ENCODE assay signal across 8 mouse cellular contexts in the genomic region with DNA sequence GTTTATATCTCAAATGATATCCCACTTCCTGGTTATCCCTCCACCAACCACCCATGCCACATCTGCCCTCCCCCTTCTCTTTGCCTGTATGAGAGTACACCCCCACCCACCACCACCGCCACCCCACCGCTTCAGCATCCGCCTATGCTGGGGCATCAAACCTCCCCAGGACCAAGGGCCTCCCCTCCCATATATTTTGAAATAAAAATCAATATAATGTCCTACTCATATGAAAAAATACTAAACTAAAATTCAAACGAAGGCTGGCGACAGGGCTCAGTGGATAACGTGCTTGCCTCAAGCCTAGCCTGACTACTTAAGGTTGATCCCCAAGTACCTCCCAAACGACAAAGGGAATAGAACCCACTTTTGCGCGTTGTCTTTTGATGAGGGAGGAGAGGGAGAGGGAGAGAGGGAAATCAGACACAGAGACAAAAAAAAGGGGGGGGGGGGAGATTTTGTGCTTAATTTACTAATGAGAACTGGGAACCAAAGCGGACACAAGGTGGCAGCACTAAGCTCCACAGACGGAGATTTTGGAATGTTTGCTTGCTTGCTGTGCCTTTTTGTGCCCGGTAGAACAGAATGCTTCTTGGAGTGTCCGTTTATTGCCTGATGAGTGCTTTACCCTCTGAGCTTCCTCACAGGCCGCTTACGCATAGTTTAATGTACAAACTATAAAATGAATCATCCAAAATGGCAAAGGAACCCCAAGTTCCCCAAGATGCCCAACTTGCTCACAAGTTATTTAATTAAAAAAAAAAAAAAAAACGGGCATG. TPM values are rescaled to one million over a fixed set of nuclear protein-coding genes. Genes with fewer than 3 reads are reported as not detected.
DNase-seq lines count a peak whose midpoint lies in the region; ATAC-seq and TF ChIP-seq lines count a peak whose summit lies in the region.

No protein-coding gene starts in this region.

- H3K27me3 ChIP-seq in embryonic facial prominence, embryonic 10.5 days (replicated peaks; ENCODE audit: low read depth, poor library complexity, severe bottlenecking) = no peaks in the 10 kb centered on the region
- H3K27me3 ChIP-seq in limb, embryonic 12.5 days = no peaks in the 10 kb centered on the region
- H3K27me3 ChIP-seq in midbrain, embryonic 13.5 days = no peaks in the 10 kb centered on the region
- H3K27me3 ChIP-seq in spleen, adult 2 months (ENCODE audit: control insufficient read depth, insufficient read depth, low read length) = no peaks in the 10 kb centered on the region

- peaks cover 9% of the 10 kb centered on the region; the same call in 1 of the 2 replicates for H3K4me1 ChIP-seq in embryonic facial prominence, embryonic 10.5 days
- no peaks in the 10 kb centered on the region for H3K4me1 ChIP-seq in limb, embryonic 12.5 days (replicated peaks)
- no peaks in the 10 kb centered on the region for H3K4me1 ChIP-seq in midbrain, embryonic 13.5 days (replicated peaks)
- H3K4me1 ChIP-seq in spleen, adult 2 months (ENCODE audit: control insufficient read depth, insufficient read depth, insufficient read length) = no peaks in the 10 kb centered on the region

- peak overlapping the region; percentile 57 for H3K4me2 ChIP-seq in limb, embryonic 12.5 days
- H3K4me2 ChIP-seq in midbrain, embryonic 13.5 days (replicated peaks) = peak overlapping the region; percentile 58

- no peaks in the 10 kb centered on the region for H3K36me3 ChIP-seq in embryonic facial prominence, embryonic 10.5 days (replicated peaks)
- no peaks in the 10 kb centered on the region for H3K36me3 ChIP-seq in limb, embryonic 12.5 days
- no peaks in the 10 kb centered on the region for H3K36me3 ChIP-seq in midbrain, embryonic 13.5 days
- H3K36me3 ChIP-seq in spleen, adult 2 months (ENCODE audit: control insufficient read depth, insufficient read depth, low read length) = no peaks in the 10 kb centered on the region

- ATAC-seq in limb, embryonic 12.5 days (ENCODE audit: insufficient number of reproducible peaks, insufficient read depth, low FRiP score, low TSS enrichment, low read depth) = no peak
- ATAC-seq in midbrain, embryonic 13.5 days = peak; percentile 84

- peak; percentile 43; the same call in 1 of the 2 replicates for TF ChIP-seq CTCF in spleen, adult 2 months (IDR thresholded peaks at IDR 0.05; ENCODE audit: extremely low read depth, insufficient read depth, insufficient read length, insufficient replicate concordance)

- DNase-seq in A20 (ENCODE audit: low read depth, low spot score) = peak; percentile 91
- DNase-seq in adrenal gland, postnatal 10 days = peak; percentile 83
- DNase-seq in embryonic facial prominence, embryonic 10.5 days (ENCODE audit: low spot score) = peak; percentile 75
- DNase-seq in heart, adult 11 months = peak; percentile 96
- peak; percentile 70 for DNase-seq in kidney, adult 11 months
- peak; percentile 77 to 83 for DNase-seq in spleen, adult 2 months (ENCODE audit: low read depth in 1 of 2, low spot score in 2 of 2)

- peak overlapping the region; percentile 54 for H3K4me3 ChIP-seq in embryonic facial prominence, embryonic 10.5 days
- H3K4me3 ChIP-seq in limb, embryonic 12.5 days (replicated peaks) = peak overlapping the region; percentile 36
- H3K4me3 ChIP-seq in midbrain, embryonic 13.5 days (replicated peaks) = peak overlapping the region; percentile 43
- peak overlapping the region; percentile 63 for H3K4me3 ChIP-seq in spleen, adult 2 months (ENCODE audit: extremely low read depth, insufficient read depth, insufficient read length)

- WGBS in embryonic facial prominence, embryonic 10.5 days = 9% methylated on average over 16 of the region's 16 CpGs
- 11% methylated on average over 16 of the region's 16 CpGs for WGBS in limb, embryonic 12.5 days
- 7% methylated on average over 16 of the region's 16 CpGs for WGBS in midbrain, embryonic 13.5 days
- WGBS in spleen, adult 2 months = 1% methylated on average over 16 of the region's 16 CpGs

- no peak for TF ChIP-seq POLR2A in spleen, adult 2 months (IDR thresholded peaks at IDR 0.05; ENCODE audit: low read depth, low read length)

- peak overlapping the region; percentile 40 for H3K9ac ChIP-seq in limb, embryonic 12.5 days (replicated peaks)
- H3K9ac ChIP-seq in midbrain, embryonic 13.5 days (replicated peaks) = peak overlapping the region; percentile 52

- 0 out of 2 replicates have a peak, but pooled peaks cover 4% of the 10 kb centered on the region for H3K9me3 ChIP-seq in embryonic facial prominence, embryonic 10.5 days
- no peaks in the 10 kb centered on the region for H3K9me3 ChIP-seq in limb, embryonic 12.5 days
- no peaks in the 10 kb centered on the region for H3K9me3 ChIP-seq in midbrain, embryonic 13.5 days

- peak overlapping the region; percentile 49 for H3K27ac ChIP-seq in embryonic facial prominence, embryonic 10.5 days (replicated peaks)
- no peak overlapping the region for H3K27ac ChIP-seq in limb, embryonic 12.5 days
- H3K27ac ChIP-seq in midbrain, embryonic 13.5 days = peak overlapping the region; percentile 26
- H3K27ac ChIP-seq in spleen, adult 2 months (ENCODE audit: insufficient read depth, low read length) = peak overlapping the region; percentile 74

RNA-seq across cellular contexts. Expression of a gene that starts 11.6 kb away (rescaled TPM):
- 100 to 1,000 TPM; 805 to 857 TPM for total RNA-seq in adrenal gland, postnatal 10 days (2021)
- 838 and 844 TPM in 2 replicates for polyA plus RNA-seq in embryonic facial prominence, embryonic 10.5 days (2016; fragmentation: Nextera tagmentation; extraction: Ambion mirVana)
- polyA plus RNA-seq in limb, embryonic 12.5 days (2016; fragmentation: Nextera tagmentation; extraction: Ambion mirVana) = 646 and 685 TPM in 2 replicates
- 472 and 473 TPM in 2 replicates for polyA plus RNA-seq in midbrain, embryonic 13.5 days (2015; fragmentation: Nextera tagmentation; extraction: Ambion mirVana)
- polyA plus RNA-seq in spleen, adult 2 months (2012; rRNA removed) = 2,204 and 3,047 TPM in 2 replicates

RNA-seq across cellular contexts. Expression of a gene that starts 28.7 kb away (rescaled TPM):
- total RNA-seq in adrenal gland, postnatal 10 days (2021) = 10 to 100 TPM; 42.3 to 42.7 TPM
- polyA plus RNA-seq in embryonic facial prominence, embryonic 10.5 days (2016; fragmentation: Nextera tagmentation; extraction: Ambion mirVana) = 4.2 and 4.6 TPM in 2 replicates
- 6.0 and 7.3 TPM in 2 replicates for polyA plus RNA-seq in limb, embryonic 12.5 days (2016; fragmentation: Nextera tagmentation; extraction: Ambion mirVana)
- polyA plus RNA-seq in midbrain, embryonic 13.5 days (2015; fragmentation: Nextera tagmentation; extraction: Ambion mirVana) = 6.9 and 7.0 TPM in 2 replicates
- polyA plus RNA-seq in spleen, adult 2 months (2012; rRNA removed) = 24.4 and 24.7 TPM in 2 replicates

RNA-seq across cellular contexts. Expression of a gene that starts 37.4 kb away (rescaled TPM):
- 10 to 100 TPM in 1 of 2 experiments, 1 to 10 TPM in 1; 5.3 to 12.0 TPM for total RNA-seq in adrenal gland, postnatal 10 days (2021)
- 0.14 and 0.16 TPM in 2 replicates for polyA plus RNA-seq in embryonic facial prominence, embryonic 10.5 days (2016; fragmentation: Nextera tagmentation; extraction: Ambion mirVana)
- polyA plus RNA-seq in limb, embryonic 12.5 days (2016; fragmentation: Nextera tagmentation; extraction: Ambion mirVana) = 0.34 and 1.3 TPM in 2 replicates
- polyA plus RNA-seq in midbrain, embryonic 13.5 days (2015; fragmentation: Nextera tagmentation; extraction: Ambion mirVana) = 0.89 and 1.0 TPM in 2 replicates
- 53.6 and 63.6 TPM in 2 replicates for polyA plus RNA-seq in spleen, adult 2 months (2012; rRNA removed)

RNA-seq across cellular contexts. Expression of a gene that starts 38.0 kb away (rescaled TPM):
- total RNA-seq in adrenal gland, postnatal 10 days (2021) = 1 to 10 TPM; 2.5 to 4.9 TPM
- 3.0 and 5.7 TPM in 2 replicates for polyA plus RNA-seq in embryonic facial prominence, embryonic 10.5 days (2016; fragmentation: Nextera tagmentation; extraction: Ambion mirVana)
- polyA plus RNA-seq in limb, embryonic 12.5 days (2016; fragmentation: Nextera tagmentation; extraction: Ambion mirVana) = 4.2 and 13.6 TPM in 2 replicates
- 3.4 and 3.6 TPM in 2 replicates for polyA plus RNA-seq in midbrain, embryonic 13.5 days (2015; fragmentation: Nextera tagmentation; extraction: Ambion mirVana)
- polyA plus RNA-seq in spleen, adult 2 months (2012; rRNA removed) = 3.9 and 6.1 TPM in 2 replicates

Comparison
In these comparisons a context has a peak if more than half of its experiments do, and no peak if none do; other contexts are left out.
1. RNA of a gene that starts 37.4 kb away (polyA plus RNA-seq): 53.6 to 63.6 TPM in spleen, adult 2 months; 0.89 to 1.0 TPM in midbrain, embryonic 13.5 days, 0.34 to 1.3 TPM in limb, embryonic 12.5 days and 0.14 to 0.16 TPM in embryonic facial prominence, embryonic 10.5 days; every median in the first group is over 10 times any median in the second.
2. Peak in every context shown above with its lines, with median percentiles within 50 percentile points of each other: DNase-seq and H3K4me3 ChIP-seq.